Mouse (Mus musculus) layer of hippocampus, adult 2 months (tissue): ENCODE results near the gene Osbpl8. TPM values are rescaled to one million over a fixed set of nuclear protein-coding genes. Genes with fewer than 3 reads are reported as not detected.
"Not testable (repeated sequence)": the region's sequence is repeated elsewhere in the genome, so short reads cannot be mapped to it uniquely, and the experiment has no call there.

Experiments used
- DNase-seq, 2 experiments: peaks; one replicate each; pipeline ENCODE4 v3.0.0; 2022; ENCODE audit warnings: low spot score in 2 of 2
- H3K27ac ChIP-seq: fragments of 200-600 bp; 2 replicates; pipeline ENCODE4 v1.8.1; 2022
- H3K4me3 ChIP-seq: fragments of 200-600 bp; 2 replicates; pipeline ENCODE4 v1.8.1; 2022; ENCODE audit warnings: mild to moderate bottlenecking
- CTCF ChIP-seq: fragments of 200-600 bp; conservative IDR thresholded peaks from 2 replicates; pipeline ENCODE4 v1.8.1; 2022; ENCODE audit warnings: antibody characterized with exemption, mild to moderate bottlenecking, moderate library complexity
- total RNA-seq, 2 experiments: library from RNA; stranded (reverse); gene quantifications; 2 replicates each; pipeline ENCODE4 v1.2.3; 2021

Gene Osbpl8
- total RNA-seq, 2 experiments from 2014 or later = 60.8 to 60.9 TPM

- no peak for DNase-seq
- TF ChIP-seq CTCF = no peak
- Histone ChIP-seq H3K4me3 (no peak overlapping the region), H3K27ac (no peak overlapping the region)
These were observed 40.9 kb downstream of the Osbpl8 start for GRCm38 (mm10) chr10:111205421-111205820.

GRCm38 (mm10) chr10:111207386-111207785, 42.8 kb downstream of the Osbpl8 start:
- TF ChIP-seq CTCF = no peak

GRCm38 (mm10) chr10:111214084-111214483, 49.5 kb downstream of the Osbpl8 start:
- Histone ChIP-seq H3K27ac (no peak overlapping the region), H3K4me3 (no peak overlapping the region)
- TF ChIP-seq CTCF = no peak
- no peak for DNase-seq

More at GRCm38 (mm10) chr10:111207386-111207785, 42.8 kb downstream of the Osbpl8 start:
- DNase-seq = no peak
- H3K27ac ChIP-seq = no peak overlapping the region
- H3K4me3 ChIP-seq = no peak overlapping the region

GRCm38 (mm10) chr10:111214696-111215095, 50.1 kb downstream of the Osbpl8 start:
- no peak overlapping the region for H3K4me3 ChIP-seq
- H3K27ac ChIP-seq = no peak overlapping the region
- TF ChIP-seq CTCF = no peak
- no peak for DNase-seq

- Histone ChIP-seq H3K4me3 (no peak overlapping the region), H3K27ac (no peak overlapping the region)
- DNase-seq = no peak
- TF ChIP-seq CTCF = no peak
These were observed 51.0 kb downstream of the Osbpl8 start for GRCm38 (mm10) chr10:111215572-111215971.

GRCm38 (mm10) chr10:111216111-111216510, 51.6 kb downstream of the Osbpl8 start:
- no peak overlapping the region for H3K27ac ChIP-seq
- no peak for DNase-seq
- no peak for TF ChIP-seq CTCF
- H3K4me3 ChIP-seq = no peak overlapping the region

- H3K4me3 ChIP-seq = no peak overlapping the region
- no peak for TF ChIP-seq CTCF
- DNase-seq = no peak
- no peak overlapping the region for H3K27ac ChIP-seq
These were observed 58.0 kb downstream of the Osbpl8 start for GRCm38 (mm10) chr10:111222535-111222934.

- H3K27ac ChIP-seq = no peak overlapping the region
- TF ChIP-seq CTCF = no peak
- H3K4me3 ChIP-seq = no peak overlapping the region
- no peak for DNase-seq
These were observed 58.8 kb downstream of the Osbpl8 start for GRCm38 (mm10) chr10:111223218-111223830.

- 0 out of 2 replicates have a peak, but pooled peaks have one; percentile 16 for TF ChIP-seq CTCF
These were observed 60.1 kb downstream of the Osbpl8 start for GRCm38 (mm10) chr10:111224696-111225095.

GRCm38 (mm10) chr10:111226508-111226907, 62.0 kb downstream of the Osbpl8 start:
- peak; percentile 98 for TF ChIP-seq CTCF
- Histone ChIP-seq H3K27ac (no peak overlapping the region), H3K4me3 (no peak overlapping the region)
- peak; percentile 86 to 93 for DNase-seq

More at GRCm38 (mm10) chr10:111224696-111225095, 60.1 kb downstream of the Osbpl8 start:
- no peak overlapping the region for H3K27ac ChIP-seq
- DNase-seq = no peak
- H3K4me3 ChIP-seq = no peak overlapping the region

- not testable (repeated sequence) for DNase-seq, H3K27ac ChIP-seq, H3K4me3 ChIP-seq
These were observed 67.7 kb downstream of the Osbpl8 start for GRCm38 (mm10) chr10:111232237-111232636.

- no peak overlapping the region for H3K27ac ChIP-seq
- TF ChIP-seq CTCF = no peak
- no peak for DNase-seq
- no peak overlapping the region for H3K4me3 ChIP-seq
These were observed 69.1 kb downstream of the Osbpl8 start for GRCm38 (mm10) chr10:111233476-111234130.

GRCm38 (mm10) chr10:111234450-111235288, 70.1 kb downstream of the Osbpl8 start:
- H3K4me3 ChIP-seq = no peak overlapping the region
- TF ChIP-seq CTCF = no peak
- DNase-seq = no peak
- H3K27ac ChIP-seq = no peak overlapping the region
